Mouse (Mus musculus) stomach, embryonic 16.5 days (tissue): Measurements from ENCODE around the gene 6430548M08Rik. TPM values are rescaled to one million over a fixed set of nuclear protein-coding genes. Genes with fewer than 3 reads are reported as not detected.
A peak's percentile ranks its signal among the peaks of the same experiment; 100 is the strongest.

Experiments used
- ATAC-seq: fragments of 200-750 bp; cut with Nextera tagmentation; 2 replicates; pipeline ENCODE4 v1.8.0; 2017; ENCODE audit warnings: moderate number of reproducible peaks, moderate TSS enrichment; ENCODE audit not compliant: insufficient read depth, low FRiP score
- H3K27ac ChIP-seq: fragments of 300-500 bp; sonication (generic); 2 replicates; pipeline ENCODE4 v1.5.1; 2014; ENCODE audit warnings: low read length
- H3K27me3 ChIP-seq: fragments of 300-500 bp; sonication (generic); 2 replicates; pipeline ENCODE4 v1.6.1; 2014; ENCODE audit warnings: low read length, control low read depth, mixed read lengths; ENCODE audit not compliant: control insufficient read depth, insufficient read depth
- H3K36me3 ChIP-seq: fragments of 300-500 bp; sonication (generic); 2 replicates; pipeline ENCODE4 v1.6.1; 2014; ENCODE audit warnings: low read length; ENCODE audit not compliant: control insufficient read depth, insufficient read depth
- H3K4me1 ChIP-seq: fragments of 300-500 bp; sonication (generic); 2 replicates; pipeline ENCODE4 v1.6.1; 2014; ENCODE audit warnings: low read length, control low read depth, mixed read lengths; ENCODE audit not compliant: control insufficient read depth, insufficient read depth
- H3K4me2 ChIP-seq: fragments of 300-500 bp; sonication (generic); 2 replicates; pipeline ENCODE4 v1.6.1; 2014; ENCODE audit warnings: low read depth, low read length, mixed read lengths
- H3K4me3 ChIP-seq: fragments of 300-500 bp; sonication (generic); replicated peaks from 2 replicates; pipeline ENCODE4 v1.5.1; 2014; ENCODE audit warnings: mild to moderate bottlenecking, low read length
- H3K9ac ChIP-seq: fragments of 300-500 bp; sonication (generic); 2 replicates; pipeline ENCODE4 v1.6.1; 2014; ENCODE audit warnings: low read length
- H3K9me3 ChIP-seq: fragments of 300-500 bp; sonication (generic); replicated peaks from 2 replicates; pipeline ENCODE4 v1.6.1; 2016; ENCODE audit warnings: low read length, control low read depth; ENCODE audit not compliant: control insufficient read depth
- WGBS: fragments of 180-500 bp; shearing (Covaris S2); extraction: QIAGEN DNeasy Blood & Tissue Kit; methylation state at CpG from one replicate; pipeline ENCODE4 v1.1.7; 2014; 5-methylcytosine and 5-hydroxymethylcytosine counted together
- polyA plus RNA-seq: library from polyadenylated mRNA; unstranded; fragments of >200 nt; fragmentation: Nextera tagmentation; extraction: Ambion mirVana; gene quantifications from 2 replicates; pipeline ENCODE4 v1.2.1, GENCODE M21; 2015

Gene 6430548M08Rik
- polyA plus RNA-seq, 1 experiment from 2014 or later: 7.5 TPM

DNA sequence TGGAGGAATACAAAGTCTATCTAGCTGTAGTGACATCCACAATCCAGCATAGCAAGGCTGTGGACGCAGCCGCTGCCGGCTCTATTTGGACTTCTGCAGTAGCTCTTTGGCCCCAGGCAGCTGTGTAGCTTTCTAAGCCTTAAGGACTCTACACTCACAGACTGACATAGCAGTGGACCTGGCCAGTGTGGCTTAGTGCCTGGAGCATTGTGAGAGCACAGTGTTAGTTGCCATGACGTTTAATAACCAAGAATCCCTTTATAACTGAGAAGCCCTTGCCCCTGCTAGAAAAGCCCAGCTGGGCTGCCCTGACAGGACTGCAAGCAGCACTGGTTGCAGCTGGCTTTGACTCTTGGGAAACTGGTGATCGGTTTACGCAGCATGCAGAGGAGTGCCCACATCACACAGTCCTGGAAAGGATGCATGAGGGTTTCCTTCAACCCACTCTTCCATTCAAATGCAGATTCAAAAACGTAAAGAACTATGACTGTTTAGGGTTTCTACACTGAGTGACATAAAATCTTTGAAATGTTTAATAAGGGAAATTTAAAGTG, 11.0 kb downstream of the 6430548M08Rik start:
- H3K27me3 ChIP-seq: no peaks in the 10 kb centered on the region
- ATAC-seq: no peak
- no peak overlapping the region for H3K9ac ChIP-seq
- peaks cover 26% of the 10 kb centered on the region for H3K4me1 ChIP-seq
- no peak overlapping the region for H3K27ac ChIP-seq
- no peak overlapping the region for H3K4me3 ChIP-seq
- H3K9me3 ChIP-seq: no peaks in the 10 kb centered on the region; the same call in 1 of the 2 replicates
- WGBS: 54% methylated on average over 7 of the region's 7 CpGs
- no peak overlapping the region for H3K4me2 ChIP-seq
- no peaks in the 10 kb centered on the region for H3K36me3 ChIP-seq

DNA sequence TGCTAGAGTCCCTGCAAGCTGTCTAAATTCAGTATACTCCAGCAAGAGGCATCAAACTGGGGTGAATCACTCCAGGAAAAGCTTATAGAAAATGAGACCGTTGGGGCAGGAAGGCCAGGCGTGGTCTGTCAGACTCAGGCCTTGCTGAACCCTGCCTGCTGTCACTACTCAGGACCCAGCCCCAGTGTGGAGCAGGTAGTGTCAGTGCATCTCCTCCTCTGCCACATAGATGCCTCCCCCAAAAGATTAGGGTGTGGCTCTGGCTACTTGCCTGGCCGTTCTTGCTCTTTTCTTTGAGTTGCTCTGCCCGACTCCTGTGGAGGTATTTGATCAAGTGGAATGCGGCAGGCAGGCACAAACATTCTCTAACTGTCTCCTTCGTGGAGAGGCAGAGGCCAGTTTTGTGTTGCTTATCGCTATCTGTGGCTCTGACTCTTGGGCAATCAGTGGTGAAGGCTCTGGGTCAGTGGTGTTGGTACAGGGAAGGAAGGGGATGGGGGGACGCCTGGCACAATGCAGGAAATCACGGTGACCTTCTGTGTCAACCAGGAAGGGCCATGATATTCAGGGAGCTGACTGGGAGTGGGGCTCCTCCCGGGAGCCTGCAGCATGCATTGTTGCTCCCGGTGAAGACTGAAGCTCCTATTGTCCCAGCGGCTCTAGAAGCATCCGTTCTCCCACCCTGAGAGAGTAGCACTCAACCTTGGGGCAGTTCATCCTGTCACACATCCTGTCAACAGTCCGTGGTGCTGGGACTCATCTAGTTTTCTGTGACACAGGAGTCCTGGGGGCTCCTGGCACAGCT, 12.6 kb downstream of the 6430548M08Rik start:
- H3K4me1 ChIP-seq: peaks cover 26% of the 10 kb centered on the region
- peak overlapping the region; percentile 28; the same call in 1 of the 2 replicates for H3K9ac ChIP-seq
- H3K36me3 ChIP-seq: no peaks in the 10 kb centered on the region
- no peak overlapping the region for H3K4me3 ChIP-seq
- no peaks in the 10 kb centered on the region; the same call in 1 of the 2 replicates for H3K9me3 ChIP-seq
- peak overlapping the region; percentile 65 for H3K27ac ChIP-seq
- no peak overlapping the region for H3K4me2 ChIP-seq
- ATAC-seq: peak; percentile 51; the same call in 1 of the 2 replicates
- no peaks in the 10 kb centered on the region for H3K27me3 ChIP-seq
- 25% methylated on average over 14 of the region's 14 CpGs for WGBS

GRCm38 (mm10) chr8:120129547-120129946, 15.6 kb downstream of the 6430548M08Rik start:
- Histone ChIP-seq H3K36me3 (no peaks in the 10 kb centered on the region), H3K4me3 (no peak overlapping the region), H3K4me1 (peaks cover 18% of the 10 kb centered on the region), H3K9me3 (no peaks in the 10 kb centered on the region; the same call in 1 of the 2 replicates), H3K4me2 (no peak overlapping the region), H3K27me3 (no peaks in the 10 kb centered on the region), H3K9ac (no peak overlapping the region), H3K27ac (no peak overlapping the region)
- no peak for ATAC-seq
- 78% methylated on average over 4 of the region's 4 CpGs for WGBS

DNA sequence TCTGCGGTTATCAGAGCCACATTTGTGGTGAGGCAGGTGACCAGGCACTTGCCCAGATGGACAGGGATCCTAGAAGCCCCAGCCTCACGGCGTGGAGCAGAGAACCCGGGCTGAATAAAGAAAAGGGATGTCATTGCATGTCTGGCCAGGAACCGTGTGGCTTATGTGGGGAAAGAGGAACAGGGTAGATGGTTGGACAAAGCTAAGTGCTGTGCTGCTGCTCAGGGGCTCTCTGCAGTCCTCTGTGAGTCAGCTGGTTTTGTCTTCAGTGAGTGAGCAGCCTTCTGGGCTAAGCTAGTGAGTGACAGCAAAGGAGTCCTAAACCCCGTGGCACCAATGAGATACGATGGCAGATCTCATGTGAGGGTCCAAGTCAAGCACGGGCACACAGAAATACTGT, 17.2 kb downstream of the 6430548M08Rik start:
- Histone ChIP-seq H3K4me2 (no peak overlapping the region), H3K4me1 (peaks cover 10% of the 10 kb centered on the region; the same call in 1 of the 2 replicates), H3K9me3 (no peaks in the 10 kb centered on the region; the same call in 1 of the 2 replicates), H3K27ac (no peak overlapping the region), H3K9ac (no peak overlapping the region), H3K4me3 (no peak overlapping the region), H3K36me3 (no peaks in the 10 kb centered on the region), H3K27me3 (no peaks in the 10 kb centered on the region)
- no peak for ATAC-seq
- WGBS: 88% methylated on average over 8 of the region's 8 CpGs

DNA sequence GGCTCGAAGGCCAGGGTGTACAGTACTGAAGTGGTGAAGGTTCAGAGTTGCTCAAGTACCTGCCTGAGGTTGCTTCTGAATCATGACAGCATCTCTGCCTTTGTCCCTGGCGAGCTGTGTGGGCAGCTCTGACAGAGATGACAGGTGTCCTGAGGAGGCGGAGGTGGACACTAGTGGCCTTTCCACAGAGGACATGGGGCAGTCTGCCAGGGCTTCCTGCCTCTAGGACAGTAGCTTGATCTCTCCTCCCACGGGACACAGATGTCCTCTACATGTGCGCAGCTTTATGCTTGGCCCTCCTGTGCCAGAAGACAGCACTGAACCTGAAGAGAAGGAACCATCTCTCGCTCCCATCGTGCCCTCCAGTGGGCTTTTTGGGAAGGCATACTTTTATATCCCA, 19.2 kb downstream of the 6430548M08Rik start:
- Histone ChIP-seq H3K9ac (no peak overlapping the region), H3K4me3 (no peak overlapping the region), H3K4me2 (no peak overlapping the region), H3K27me3 (no peaks in the 10 kb centered on the region), H3K36me3 (no peaks in the 10 kb centered on the region), H3K9me3 (no peaks in the 10 kb centered on the region; the same call in 1 of the 2 replicates), H3K27ac (no peak overlapping the region), H3K4me1 (0 out of 2 replicates have a peak, but pooled peaks cover 2% of the 10 kb centered on the region)
- WGBS: 76% methylated on average over 7 of the region's 7 CpGs
- no peak for ATAC-seq

DNA sequence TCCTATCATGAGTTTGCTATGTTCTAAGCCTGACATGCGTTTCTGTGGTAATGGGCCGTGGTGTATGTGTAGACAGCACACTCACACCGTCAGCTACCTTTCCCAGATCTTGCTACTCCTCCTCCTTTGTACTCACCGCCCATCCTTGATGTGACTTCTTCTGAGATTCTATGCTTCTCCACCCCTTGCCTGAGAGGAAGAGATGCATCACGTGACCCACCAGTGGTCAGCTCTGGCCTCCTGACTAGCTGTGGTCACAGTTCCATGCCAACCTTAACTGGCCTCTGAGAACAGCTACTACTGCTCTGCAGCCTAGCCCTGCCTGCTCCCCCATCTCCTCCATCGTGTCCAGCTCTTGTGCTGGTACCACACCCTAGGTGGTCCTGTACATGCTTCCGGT, 21.7 kb downstream of the 6430548M08Rik start:
- H3K27ac ChIP-seq: no peak overlapping the region
- no peaks in the 10 kb centered on the region for H3K27me3 ChIP-seq
- H3K4me1 ChIP-seq: 0 out of 2 replicates have a peak, but pooled peaks cover 2% of the 10 kb centered on the region
- no peaks in the 10 kb centered on the region for H3K9me3 ChIP-seq
- no peaks in the 10 kb centered on the region for H3K36me3 ChIP-seq
- no peak overlapping the region for H3K4me3 ChIP-seq
- ATAC-seq: no peak
- WGBS: 89% methylated on average over 7 of the region's 7 CpGs
- no peak overlapping the region for H3K9ac ChIP-seq
- H3K4me2 ChIP-seq: no peak overlapping the region

DNA sequence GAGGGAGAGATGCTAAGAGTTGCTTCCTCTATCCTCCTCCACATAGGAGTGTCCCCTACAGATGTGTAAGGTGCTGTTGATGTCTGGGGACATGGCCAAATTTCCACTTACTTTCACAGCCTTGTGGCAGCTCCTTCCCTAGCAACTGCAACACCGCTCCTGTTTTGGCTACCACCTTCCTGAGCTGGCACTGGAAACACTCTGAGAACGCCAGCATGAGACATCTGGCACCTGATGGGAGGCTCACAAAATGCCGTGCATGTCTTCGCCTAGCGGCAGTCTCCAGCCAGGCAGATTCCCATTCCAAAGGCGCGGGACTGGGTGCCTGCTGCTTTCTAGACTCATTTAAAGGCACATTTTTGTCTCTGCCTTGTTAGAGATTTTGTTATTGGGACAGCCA, 22.7 kb downstream of the 6430548M08Rik start:
- no peak for ATAC-seq
- Histone ChIP-seq H3K4me2 (no peak overlapping the region), H3K27ac (no peak overlapping the region), H3K36me3 (no peaks in the 10 kb centered on the region), H3K9me3 (no peaks in the 10 kb centered on the region), H3K4me3 (no peak overlapping the region), H3K9ac (no peak overlapping the region), H3K4me1 (0 out of 2 replicates have a peak, but pooled peaks cover 2% of the 10 kb centered on the region), H3K27me3 (no peaks in the 10 kb centered on the region)
- WGBS: 61% methylated on average over 7 of the region's 7 CpGs

DNA sequence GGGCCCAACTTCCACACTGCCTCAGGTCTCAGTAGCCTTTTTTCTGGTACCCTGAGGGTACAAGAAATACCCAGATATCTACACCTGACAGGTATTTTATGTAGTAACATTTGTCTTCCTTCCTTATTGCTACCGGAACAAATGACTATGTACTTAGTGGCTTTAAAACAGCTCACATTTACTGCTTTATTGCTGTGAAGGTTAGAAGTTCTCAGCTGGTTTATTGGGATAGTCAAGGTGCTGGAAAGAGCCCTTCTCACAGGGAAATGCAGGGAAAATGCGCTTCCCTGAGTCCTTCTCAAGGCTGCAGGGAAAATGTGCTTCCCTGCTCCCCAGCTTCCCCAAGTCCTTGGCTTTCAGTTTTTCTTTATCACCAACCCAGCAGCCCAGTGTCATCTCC, 25.0 kb downstream of the 6430548M08Rik start:
- no peak overlapping the region for H3K4me3 ChIP-seq
- no peak overlapping the region for H3K4me2 ChIP-seq
- no peak overlapping the region for H3K9ac ChIP-seq
- ATAC-seq: no peak
- no peaks in the 10 kb centered on the region for H3K36me3 ChIP-seq
- no peak overlapping the region for H3K27ac ChIP-seq
- 0 out of 2 replicates have a peak, but pooled peaks cover 3% of the 10 kb centered on the region for H3K4me1 ChIP-seq
- H3K27me3 ChIP-seq: no peaks in the 10 kb centered on the region
- no peaks in the 10 kb centered on the region for H3K9me3 ChIP-seq
- 79% methylated on average over 2 of the region's 2 CpGs for WGBS

DNA sequence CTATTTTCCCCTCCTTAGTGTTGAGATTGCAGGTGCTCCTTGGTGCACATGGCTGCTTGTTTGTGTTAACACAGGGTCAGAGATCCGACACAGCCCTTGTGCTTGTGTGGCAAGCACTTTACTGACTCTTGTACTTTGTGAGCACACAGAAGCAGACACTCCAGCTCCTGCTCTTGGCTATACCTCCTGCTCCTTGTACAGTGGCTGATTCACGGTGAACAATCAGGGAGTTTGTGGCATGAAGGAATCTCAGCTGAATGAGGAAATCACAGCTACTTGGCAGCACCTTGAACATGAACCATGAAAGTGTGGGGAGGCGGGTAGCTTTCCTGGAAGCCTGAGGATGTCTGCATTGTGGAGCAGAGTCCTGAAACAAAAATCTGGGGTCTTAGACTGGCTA, 26.8 kb downstream of the 6430548M08Rik start:
- Histone ChIP-seq H3K4me3 (no peak overlapping the region), H3K4me2 (no peak overlapping the region), H3K27me3 (no peaks in the 10 kb centered on the region), H3K9ac (peak overlapping the region; percentile 3; the same call in 1 of the 2 replicates), H3K4me1 (0 out of 2 replicates have a peak, but pooled peaks cover 7% of the 10 kb centered on the region), H3K9me3 (no peaks in the 10 kb centered on the region), H3K27ac (no peak overlapping the region), H3K36me3 (no peaks in the 10 kb centered on the region; the same call in 1 of the 2 replicates)
- WGBS: 54% methylated on average over 3 of the region's 3 CpGs
- no peak for ATAC-seq
